Mouse (Mus musculus): ENCODE measurements around the gene Lpar2.

Gene Lpar2

GRCm38 (mm10) chr8:69807236-69807635 is 15.0 kb upstream of the Lpar2 start:
- no peak for DNase-seq (ENCODE audit: extremely low spot score)

- DNase-seq (ENCODE audit: extremely low spot score) = peak; percentile 79
These were observed 13.9 kb upstream of the Lpar2 start, which contains the start of gene Gmip for GRCm38 (mm10) chr8:69808094-69808863. Gene Gmip, plus strand, starts transcription at chr8:69808679.

DNA sequence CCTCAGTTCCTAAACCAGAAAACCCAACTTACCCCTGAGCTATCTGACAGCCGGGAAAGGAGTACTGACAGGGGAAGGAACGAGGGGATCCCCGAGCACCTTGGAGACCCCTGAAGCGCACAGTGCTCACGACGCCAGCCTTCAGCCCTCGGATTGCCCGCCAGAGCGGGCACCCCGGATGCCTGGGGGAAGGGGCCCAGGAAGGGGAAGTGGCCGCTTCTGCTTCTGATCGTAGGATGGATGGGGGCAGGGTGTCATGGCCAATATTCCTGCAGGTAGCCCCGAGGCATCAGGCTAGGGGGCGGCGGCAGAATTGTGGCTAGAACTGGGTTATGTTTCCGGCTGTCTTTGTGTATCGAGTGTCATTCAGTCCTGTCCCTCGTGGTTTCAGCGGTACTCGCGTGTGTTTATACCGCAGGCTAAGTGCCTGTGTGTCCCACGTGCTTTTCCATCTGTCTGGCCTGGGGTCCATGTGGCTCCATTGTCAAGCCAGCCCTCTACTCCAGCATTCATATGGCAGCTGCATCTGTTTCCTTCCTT is 13.3 kb upstream of the Lpar2 start:
- DNase-seq (ENCODE audit: extremely low spot score) = peak; percentile 26

DNA sequence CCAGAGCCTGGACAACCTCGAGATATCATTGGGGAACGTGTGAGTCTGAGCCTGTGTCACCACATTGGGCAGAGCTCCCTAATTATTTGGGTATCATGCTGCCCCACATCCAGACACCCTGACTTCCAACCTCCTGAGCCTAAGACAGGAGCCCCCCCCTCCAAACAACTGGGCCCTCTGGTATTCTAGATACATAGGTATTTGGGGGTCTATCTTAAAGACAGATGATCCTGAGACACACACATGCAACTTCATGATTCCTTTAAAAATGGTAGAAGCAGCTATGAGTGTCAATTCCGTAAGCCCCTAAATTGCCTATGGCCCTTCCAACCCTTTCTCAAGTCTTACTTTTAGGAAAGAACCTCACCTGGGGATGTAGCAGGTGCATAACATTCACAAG is 12.4 kb upstream of the Lpar2 start:
- DNase-seq (ENCODE audit: extremely low spot score) = no peak

- DNase-seq (ENCODE audit: extremely low spot score) = no peak
These were observed 7.3 kb upstream of the Lpar2 start for GRCm38 (mm10) chr8:69814881-69815280.

GRCm38 (mm10) chr8:69815396-69815795 is 6.8 kb upstream of the Lpar2 start:
- DNase-seq (ENCODE audit: extremely low spot score) = no peak

DNA sequence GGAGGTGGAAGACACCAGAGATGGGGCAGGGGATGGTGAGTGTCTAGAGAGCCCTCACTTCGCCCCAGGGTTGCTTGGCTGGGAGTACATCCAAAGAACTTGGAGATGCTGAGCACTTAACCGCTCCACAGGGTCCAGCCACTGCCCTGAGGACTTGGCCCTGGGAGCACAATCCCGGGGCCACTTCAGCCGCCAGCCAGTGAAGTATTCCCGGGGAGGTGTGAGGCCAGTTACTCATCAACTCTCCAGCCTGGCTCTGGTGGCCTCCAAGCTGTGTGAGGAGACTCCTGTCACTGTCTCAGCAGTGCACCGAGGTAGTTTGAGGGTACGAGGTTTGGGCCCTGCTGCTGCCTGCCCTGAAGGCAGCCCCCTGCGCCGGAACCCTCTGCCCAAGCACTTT is 1.8 kb upstream of the Lpar2 start:
- no peak for DNase-seq (ENCODE audit: extremely low spot score)

GRCm38 (mm10) chr8:69821971-69822385 is 251 bp upstream of the Lpar2 start:
- DNase-seq (ENCODE audit: extremely low spot score) = peak; percentile 86

DNA sequence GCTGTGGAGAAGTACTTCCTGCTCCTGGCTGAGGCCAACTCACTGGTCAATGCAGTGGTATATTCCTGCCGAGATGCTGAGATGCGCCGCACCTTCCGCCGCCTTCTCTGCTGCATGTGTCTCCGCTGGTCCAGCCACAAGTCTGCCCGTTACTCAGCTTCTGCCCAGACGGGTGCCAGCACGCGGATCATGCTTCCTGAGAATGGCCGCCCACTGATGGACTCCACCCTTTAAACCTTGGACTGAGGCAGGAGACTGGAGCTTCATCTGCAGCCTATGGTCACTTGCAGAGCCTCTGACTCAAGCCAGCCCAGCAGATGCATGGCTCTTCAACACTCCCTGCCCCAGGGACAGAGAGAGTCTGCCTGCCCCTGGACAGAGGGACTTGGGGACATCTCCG is 4.1 kb downstream of the Lpar2 start:
- no peak for DNase-seq (ENCODE audit: extremely low spot score)

- peak; percentile 96 for DNase-seq (ENCODE audit: extremely low spot score)
These were observed 10.1 kb downstream of the Lpar2 start, which contains the start of gene Pbx4 for GRCm38 (mm10) chr8:69832298-69832853. Gene Pbx4, plus strand, starts transcription at chr8:69832491.

GRCm38 (mm10) chr8:69837057-69837682 is 14.9 kb downstream of the Lpar2 start:
- DNase-seq (ENCODE audit: extremely low spot score) = no peak

DNA sequence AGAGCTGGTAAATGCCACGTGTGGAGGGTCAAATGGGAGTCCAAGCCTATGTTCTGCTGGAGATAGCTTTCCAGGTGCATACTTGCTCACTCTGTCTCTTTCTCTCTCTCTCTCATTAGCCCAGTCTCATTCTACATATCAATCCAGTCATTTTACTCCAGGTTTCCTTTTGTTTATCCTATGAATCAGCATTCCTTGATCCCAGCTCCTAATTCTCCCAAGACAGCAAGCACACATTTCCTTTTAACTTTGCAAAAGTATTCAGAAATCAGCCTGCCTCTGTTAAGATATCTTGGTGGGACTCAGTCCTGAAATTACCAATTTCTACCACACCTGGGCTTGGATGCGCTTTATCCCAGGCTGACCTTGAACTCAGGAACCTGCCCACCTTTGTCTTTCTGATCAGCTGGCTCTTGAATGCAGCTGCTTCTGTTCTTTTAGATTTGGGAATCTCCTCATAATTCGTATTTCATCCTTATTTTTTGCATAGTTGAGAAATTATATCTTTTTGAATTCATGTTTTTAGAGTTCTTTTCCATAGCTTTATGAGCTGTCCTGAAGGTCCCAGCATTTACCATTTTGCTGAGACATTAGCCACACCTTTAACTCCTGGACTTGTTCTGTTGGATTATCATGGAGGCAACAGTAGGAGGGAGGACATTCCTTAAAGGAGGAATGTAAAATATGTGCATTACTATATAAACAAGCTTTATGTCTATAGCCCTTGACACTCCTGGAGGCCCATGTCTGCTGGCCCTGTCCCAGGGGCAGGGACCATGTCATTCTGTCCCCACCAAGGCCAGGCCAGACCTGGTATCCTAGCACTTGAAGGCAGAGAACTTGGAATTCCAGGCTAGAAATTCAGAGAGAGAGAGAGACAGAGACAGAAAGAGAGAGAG is 25.2 kb downstream of the Lpar2 start:
- no peak for DNase-seq (ENCODE audit: extremely low spot score)

DNA sequence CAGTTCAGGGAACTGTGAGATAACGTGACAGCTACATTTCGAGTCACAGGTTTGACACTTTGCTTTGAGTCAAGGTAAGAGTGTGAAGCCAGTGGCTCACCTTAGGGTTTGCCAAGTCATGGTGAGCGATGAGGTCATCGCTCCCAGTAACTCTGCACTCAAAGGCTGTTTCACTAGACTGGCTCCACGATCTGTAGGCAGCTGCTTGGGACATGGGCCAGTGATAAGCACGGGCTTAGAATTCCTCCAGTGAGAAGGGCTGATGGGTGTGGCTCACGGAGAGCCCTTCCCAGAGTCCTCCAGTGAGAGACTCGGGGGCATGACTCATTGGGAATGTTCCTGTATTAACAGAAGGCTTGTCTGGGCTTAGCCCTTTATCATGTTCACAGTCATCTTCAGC is 26.7 kb downstream of the Lpar2 start:
- no peak for DNase-seq (ENCODE audit: extremely low spot score)

- no peak for DNase-seq (ENCODE audit: extremely low spot score)
These were observed 27.7 kb downstream of the Lpar2 start for GRCm38 (mm10) chr8:69849899-69850298.

DNA sequence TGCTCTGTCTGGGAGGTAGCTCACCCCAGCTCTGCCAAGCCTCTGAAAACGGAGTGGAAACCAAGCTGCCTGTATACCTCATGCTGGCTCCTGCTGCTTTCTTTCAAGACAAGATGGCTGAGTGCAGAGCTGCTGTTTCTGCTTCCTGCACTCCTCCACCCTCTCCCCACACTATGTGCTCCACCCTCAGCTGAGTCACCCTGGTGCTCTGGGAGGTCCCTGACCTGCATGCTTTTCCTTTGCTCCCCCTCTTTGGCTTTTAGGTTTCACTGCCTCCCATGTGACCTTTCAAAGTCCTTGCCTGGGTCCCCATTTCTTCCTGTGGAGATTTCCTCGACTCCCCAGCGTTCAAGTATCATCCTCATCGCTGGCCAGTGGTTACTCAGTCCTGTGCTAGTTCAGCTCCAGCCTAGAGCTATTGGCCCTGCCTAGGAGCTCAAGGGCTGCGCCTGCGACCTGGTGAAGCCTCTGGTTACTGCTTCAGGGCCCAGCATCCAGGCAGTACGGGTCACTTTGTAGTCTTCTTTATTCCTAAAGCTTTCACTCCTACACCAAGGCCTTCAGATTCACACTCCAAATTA is 28.8 kb downstream of the Lpar2 start:
- DNase-seq (ENCODE audit: extremely low spot score) = no peak

DNA sequence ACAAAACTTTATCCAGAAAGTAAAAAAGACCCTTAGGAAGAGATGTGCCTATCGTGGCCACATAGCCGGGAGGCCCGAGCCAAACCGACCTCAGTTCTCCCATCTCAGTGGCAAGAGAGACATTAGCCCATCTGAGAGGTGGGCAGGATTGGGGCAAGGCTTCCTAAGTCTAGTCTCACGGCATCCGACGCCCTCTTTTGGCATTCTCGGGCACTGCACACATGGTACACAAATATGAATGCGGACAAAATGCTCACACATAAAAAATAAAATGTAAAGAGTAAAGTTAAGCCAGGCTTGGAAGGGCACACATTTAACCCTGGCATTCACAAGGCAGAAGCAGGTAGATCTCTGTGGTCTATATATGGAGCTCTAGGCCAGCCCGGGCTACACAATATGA is 31.6 kb downstream of the Lpar2 start:
- no peak for DNase-seq (ENCODE audit: extremely low spot score)

DNA sequence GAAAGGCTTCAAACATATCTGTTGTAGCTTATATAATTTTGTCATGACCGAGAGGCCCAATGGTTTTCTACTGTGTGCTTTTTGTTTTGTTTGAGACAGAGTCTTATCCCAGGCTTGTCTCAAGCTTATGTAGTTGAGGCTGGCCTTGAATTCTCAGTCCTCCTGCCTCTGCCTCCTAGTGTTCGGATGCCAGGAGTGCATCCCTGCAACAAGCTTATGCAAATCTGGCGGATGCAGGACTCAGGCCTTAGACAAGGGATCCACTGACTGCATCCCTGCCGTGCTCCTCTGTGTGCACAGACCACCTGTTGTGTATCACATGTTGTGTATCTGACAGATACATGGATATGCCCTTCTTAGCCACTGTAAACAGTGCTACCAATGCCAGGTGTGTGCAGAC is 38.6 kb downstream of the Lpar2 start:
- DNase-seq (ENCODE audit: extremely low spot score) = no peak

DNA sequence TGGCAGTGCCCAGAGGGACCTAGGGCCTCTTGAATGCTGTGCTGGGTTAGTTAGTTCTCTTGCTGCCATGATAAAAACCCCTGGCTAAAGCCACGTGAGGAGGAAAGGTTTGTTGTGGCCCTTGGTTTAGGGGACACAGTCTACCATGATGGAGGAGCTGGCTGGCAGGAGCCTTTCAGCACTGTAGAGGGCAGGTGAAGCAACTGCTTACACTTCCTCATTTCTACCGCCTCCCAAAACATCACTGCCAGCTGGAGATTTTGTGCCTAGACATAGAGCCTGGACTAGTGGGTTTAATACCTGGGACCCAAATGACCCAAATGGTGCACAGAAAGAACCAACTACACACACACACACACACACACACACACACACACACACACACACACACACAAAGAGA is 39.0 kb downstream of the Lpar2 start:
- no peak for DNase-seq (ENCODE audit: extremely low spot score)

DNA sequence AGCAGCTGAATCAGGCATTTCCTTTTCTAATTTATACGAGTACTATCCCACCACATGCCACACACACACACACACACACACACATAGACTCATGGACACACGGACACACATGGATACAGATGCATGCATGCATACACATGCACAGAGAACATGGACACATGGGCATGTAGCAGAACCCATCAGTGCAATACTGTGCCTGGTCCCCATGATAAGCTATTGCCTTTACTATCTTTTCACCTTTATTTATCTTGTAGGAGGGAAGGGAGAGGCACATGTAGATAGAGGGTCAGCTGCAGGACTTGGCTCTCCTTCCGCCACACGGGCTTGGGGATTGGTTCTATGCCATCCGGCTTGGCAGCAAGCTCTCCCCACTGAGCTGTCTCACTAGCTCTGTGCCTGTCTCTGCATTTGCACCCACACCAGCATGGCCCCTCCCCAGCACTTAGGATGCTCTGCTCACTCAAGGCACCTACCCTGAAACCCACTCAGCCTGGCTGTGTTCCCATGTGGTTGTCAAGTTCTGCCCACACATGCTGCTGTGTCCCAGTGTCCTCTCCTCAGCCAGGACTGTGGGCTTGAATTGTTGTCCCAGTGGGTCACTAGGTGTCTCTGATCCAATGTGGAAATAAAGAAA is 41.3 kb downstream of the Lpar2 start:
- no peak for DNase-seq (ENCODE audit: extremely low spot score)

- DNase-seq (ENCODE audit: extremely low spot score) = no peak
These were observed 42.0 kb downstream of the Lpar2 start for GRCm38 (mm10) chr8:69864180-69864579.

Measured in embryo, embryonic 9.5 days (tissue).